8 mouse cellular contexts compared by ENCODE assay signal in the genomic region with DNA sequence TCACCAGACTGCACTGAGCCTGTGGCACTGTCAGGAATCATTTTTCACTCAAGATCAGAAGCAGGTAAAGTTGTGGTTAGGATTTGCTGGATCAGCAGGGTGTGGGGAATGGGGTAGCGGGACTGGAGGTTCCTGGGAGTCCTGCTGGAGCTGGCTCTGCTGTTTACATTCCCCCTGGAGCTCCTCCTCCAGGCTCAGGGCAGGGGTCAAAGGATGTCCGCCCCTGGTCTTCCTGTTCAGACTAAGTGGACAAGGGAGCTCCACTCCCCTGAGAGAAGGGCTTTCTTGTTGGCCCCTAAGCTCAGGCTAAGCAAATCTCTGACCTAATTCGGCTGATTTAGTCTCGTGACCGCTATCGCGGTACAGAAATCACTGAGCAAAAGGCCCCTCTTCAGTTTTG. TPM values are rescaled to one million over a fixed set of nuclear protein-coding genes. Genes with fewer than 3 reads are reported as not detected.
DNase-seq lines count a peak whose midpoint lies in the region; ATAC-seq and TF ChIP-seq lines count a peak whose summit lies in the region.

No protein-coding gene starts in this region.

- no peaks in the 10 kb centered on the region for H3K9me3 ChIP-seq in neural tube, embryonic 11.5 days (ENCODE audit: control insufficient read depth, low read length)
- no peaks in the 10 kb centered on the region for H3K9me3 ChIP-seq in liver, embryonic 14.5 days (ENCODE audit: control insufficient read depth, low read length)
- no peaks in the 10 kb centered on the region for H3K9me3 ChIP-seq in forebrain, embryonic 13.5 days (replicated peaks)

- H3K4me1 ChIP-seq in neural tube, embryonic 11.5 days (ENCODE audit: control insufficient read depth, insufficient read depth, low read length), result peaks cover 42% of the 10 kb centered on the region
- peaks cover 2 to 32% of the 10 kb centered on the region in 2 experiments for H3K4me1 ChIP-seq in liver, embryonic 14.5 days (replicated peaks; ENCODE audit: control insufficient read depth in 2 of 2, insufficient read depth in 2 of 2, low read length in 1 of 2)
- H3K4me1 ChIP-seq in forebrain, embryonic 13.5 days, result peaks cover 65% of the 10 kb centered on the region

- no peak overlapping the region for H3K4me3 ChIP-seq in neural tube, embryonic 11.5 days (ENCODE audit: low read depth, low read length)
- H3K4me3 ChIP-seq in liver, embryonic 14.5 days (ENCODE audit: insufficient read depth in 1 of 2, low read depth in 2 of 2, low read length in 2 of 2), result no peak overlapping the region
- no peak overlapping the region for H3K4me3 ChIP-seq in forebrain, embryonic 13.5 days

- no peaks in the 10 kb centered on the region for H3K36me3 ChIP-seq in neural tube, embryonic 11.5 days (ENCODE audit: control insufficient read depth, insufficient read depth, low read length)
- no peaks in the 10 kb centered on the region for H3K36me3 ChIP-seq in liver, embryonic 14.5 days (replicated peaks; ENCODE audit: control insufficient read depth, insufficient read depth, low read depth)
- H3K36me3 ChIP-seq in forebrain, embryonic 13.5 days (ENCODE audit: poor library complexity, severe bottlenecking), result no peaks in the 10 kb centered on the region

- no peaks in the 10 kb centered on the region for H3K27me3 ChIP-seq in neural tube, embryonic 11.5 days (ENCODE audit: control insufficient read depth, insufficient read depth, low read length)
- H3K27me3 ChIP-seq in liver, embryonic 14.5 days (ENCODE audit: control insufficient read depth, insufficient read depth, low read length), result no peaks in the 10 kb centered on the region
- 0 out of 2 replicates have a peak, but pooled peaks cover 6% of the 10 kb centered on the region for H3K27me3 ChIP-seq in forebrain, embryonic 13.5 days

- ATAC-seq in neural tube, embryonic 11.5 days (ENCODE audit: insufficient read depth, low FRiP score, low TSS enrichment), result no peak
- peak; percentile 69 for ATAC-seq in liver, embryonic 14.5 days (ENCODE audit: insufficient read depth)
- no peak for ATAC-seq in forebrain, embryonic 13.5 days

- peak overlapping the region; percentile 15; the same call in 1 of the 2 replicates for H3K4me2 ChIP-seq in neural tube, embryonic 11.5 days (ENCODE audit: low read depth)
- H3K4me2 ChIP-seq in liver, embryonic 14.5 days (ENCODE audit: low read depth), result peak overlapping the region; percentile 33
- no peak overlapping the region for H3K4me2 ChIP-seq in forebrain, embryonic 13.5 days

- peak; percentile 35 for DNase-seq in neural tube, embryonic 11.5 days (ENCODE audit: low spot score)
- no peak for DNase-seq in neural tube, embryonic 10.5 days (ENCODE audit: extremely low spot score, low spot score)
- peak; percentile 14 for DNase-seq in induced T-regulatory cell, adult 2 months (ENCODE audit: low read depth)
- peak in 1 of 3 experiments; percentile 19 for DNase-seq in liver, embryonic 14.5 days (ENCODE audit: low read depth in 3 of 3, low spot score in 3 of 3)
- no peak for DNase-seq in ovary, postnatal 36 days (ENCODE audit: low spot score)
- DNase-seq in left cerebral cortex, adult 18-20 months (ENCODE audit: low spot score in 2 of 2), result no peak
- DNase-seq in layer of hippocampus, adult 18-20 months (ENCODE audit: low spot score in 2 of 2), result no peak

- H3K27ac ChIP-seq in neural tube, embryonic 11.5 days (ENCODE audit: low read depth, low read length), result no peak overlapping the region
- H3K27ac ChIP-seq in liver, embryonic 14.5 days, result no peak overlapping the region
- H3K27ac ChIP-seq in forebrain, embryonic 13.5 days, result no peak overlapping the region

- H3K9ac ChIP-seq in neural tube, embryonic 11.5 days (ENCODE audit: low read length), result no peak overlapping the region
- no peak overlapping the region for H3K9ac ChIP-seq in liver, embryonic 14.5 days (replicated peaks)
- no peak overlapping the region; the same call in 1 of the 2 replicates for H3K9ac ChIP-seq in forebrain, embryonic 13.5 days

- TF ChIP-seq EP300 in liver, embryonic 14.5 days (IDR thresholded peaks at IDR 0.05; ENCODE audit: low read depth), result no peak

- TF ChIP-seq CTCF in liver, embryonic 14.5 days (IDR thresholded peaks at IDR 0.05; ENCODE audit: low read depth), result no peak

- 32% methylated on average over 7 of the region's 7 CpGs for WGBS in neural tube, embryonic 11.5 days
- 49% methylated on average over 7 of the region's 7 CpGs for WGBS in liver, embryonic 14.5 days (ENCODE audit: insufficient replicate concordance)
- 45% methylated on average over 7 of the region's 7 CpGs for WGBS in forebrain, embryonic 13.5 days

RNA-seq across cellular contexts. Expression of gene Peli2, which starts 13.7 kb away (rescaled TPM):
- polyA plus RNA-seq in neural tube, embryonic 11.5 days (2014; fragmentation: Nextera tagmentation; extraction: Ambion mirVana), result 14.9 and 18.7 TPM in 2 replicates
- 0.68 and 0.73 TPM in 2 replicates for polyA plus RNA-seq in liver, embryonic 14.5 days (2012; rRNA removed)
- polyA plus RNA-seq in liver, embryonic 14.5 days (2014; fragmentation: Nextera tagmentation; extraction: Ambion mirVana), result 0.70 and 0.94 TPM in 2 replicates
- total RNA-seq in left cerebral cortex, adult 18-20 months (2021), result 10 to 100 TPM; 12.7 to 20.8 TPM
- total RNA-seq in layer of hippocampus, adult 18-20 months (2021), result 10 to 100 TPM; 21.7 to 26.2 TPM
- 8.4 and 8.5 TPM in 2 replicates for polyA plus RNA-seq in forebrain, embryonic 13.5 days (2015; fragmentation: Nextera tagmentation; extraction: Ambion mirVana)

Comparison
In these comparisons a context has a peak if more than half of its experiments do, and no peak if none do; other contexts are left out.
1. DNase-seq: peak in neural tube, embryonic 11.5 days (single experiment) and induced T-regulatory cell, adult 2 months (single experiment); none in neural tube, embryonic 10.5 days (single experiment), ovary, postnatal 36 days (single experiment), left cerebral cortex, adult 18-20 months (0 of 2) and layer of hippocampus, adult 18-20 months (0 of 2).